Mouse (Mus musculus): ENCODE data around the gene D11Wsu47e.

GRCm38 (mm10) chr11:113667704-113668103, 16.5 kb upstream of the D11Wsu47e start:
- TF ChIP-seq CTCF (IDR thresholded peaks at IDR 0.05; ENCODE audit: low read depth) (no peak), EP300 (IDR thresholded peaks at IDR 0.05; ENCODE audit: low read depth) (no peak)
